Mouse (Mus musculus): ENCODE data around the gene Nr0b2. TPM values are rescaled to one million over a fixed set of nuclear protein-coding genes. Genes with fewer than 3 reads are reported as not detected.

Nr0b2 gene
- polyA plus RNA-seq, 1 experiment from 2014 or later, result 0.13 TPM

DNA sequence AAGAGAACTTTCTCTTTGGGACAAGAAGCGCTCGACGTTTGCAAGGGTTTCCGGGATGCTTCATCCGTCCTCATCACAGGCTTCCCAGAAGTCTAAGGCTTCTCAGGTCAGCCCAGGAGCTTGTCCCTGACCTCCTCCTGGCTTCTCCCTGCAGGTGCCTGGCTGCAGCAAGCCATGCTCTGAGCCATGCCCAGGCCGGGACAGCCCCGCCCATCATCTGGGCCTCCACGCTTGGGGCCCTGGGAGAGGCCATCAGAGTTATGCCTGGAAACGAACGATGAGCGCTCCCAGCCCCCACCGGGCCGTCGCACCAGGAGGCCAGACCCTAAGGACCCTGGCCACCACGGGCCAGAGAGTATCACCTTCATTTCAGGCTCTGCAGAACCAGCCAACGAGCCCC, 25.4 kb upstream of the Nr0b2 start:
- Histone ChIP-seq H3K36me3 (peaks cover 49% of the 10 kb centered on the region), H3K9ac (replicated peaks) (no peak overlapping the region), H3K4me3 (replicated peaks) (no peak overlapping the region), H3K4me1 (no peaks in the 10 kb centered on the region), H3K27ac (replicated peaks) (no peak overlapping the region), H3K27me3 (replicated peaks) (no peaks in the 10 kb centered on the region), H3K4me2 (no peak overlapping the region), H3K9me3 (replicated peaks) (no peaks in the 10 kb centered on the region)
- 78% methylated on average over 16 of the region's 16 CpGs for WGBS
- ATAC-seq (ENCODE audit: low FRiP score), result no peak

DNA sequence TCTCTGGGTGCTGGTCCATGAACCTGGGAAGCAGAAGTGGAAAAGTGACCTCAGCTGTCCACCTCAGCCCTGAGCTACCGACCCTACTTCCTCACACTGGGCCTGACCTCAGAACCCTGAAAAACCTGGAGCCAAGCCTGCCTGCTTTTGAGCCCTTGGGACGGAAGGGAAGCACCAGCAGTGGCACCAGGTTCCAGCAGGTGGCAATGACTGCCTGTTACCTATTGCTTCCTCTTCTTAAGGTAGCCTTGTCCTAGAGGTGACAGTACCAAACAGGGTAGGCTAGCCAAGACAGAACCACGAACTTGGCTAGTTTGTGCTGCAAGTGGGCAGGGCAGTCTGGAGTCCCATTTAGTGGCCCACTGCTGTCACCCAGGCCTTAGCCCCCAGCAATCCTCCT, 20.4 kb upstream of the Nr0b2 start:
- no peak overlapping the region for H3K4me2 ChIP-seq
- H3K4me3 ChIP-seq (replicated peaks), result no peak overlapping the region
- ATAC-seq (ENCODE audit: low FRiP score), result no peak
- H3K27ac ChIP-seq (replicated peaks), result no peak overlapping the region
- H3K36me3 ChIP-seq, result peaks cover 86% of the 10 kb centered on the region
- H3K27me3 ChIP-seq (replicated peaks), result no peaks in the 10 kb centered on the region
- H3K4me1 ChIP-seq, result no peaks in the 10 kb centered on the region
- 88% methylated on average over 3 of the region's 3 CpGs for WGBS
- H3K9ac ChIP-seq (replicated peaks), result no peak overlapping the region
- H3K9me3 ChIP-seq (replicated peaks), result no peaks in the 10 kb centered on the region

DNA sequence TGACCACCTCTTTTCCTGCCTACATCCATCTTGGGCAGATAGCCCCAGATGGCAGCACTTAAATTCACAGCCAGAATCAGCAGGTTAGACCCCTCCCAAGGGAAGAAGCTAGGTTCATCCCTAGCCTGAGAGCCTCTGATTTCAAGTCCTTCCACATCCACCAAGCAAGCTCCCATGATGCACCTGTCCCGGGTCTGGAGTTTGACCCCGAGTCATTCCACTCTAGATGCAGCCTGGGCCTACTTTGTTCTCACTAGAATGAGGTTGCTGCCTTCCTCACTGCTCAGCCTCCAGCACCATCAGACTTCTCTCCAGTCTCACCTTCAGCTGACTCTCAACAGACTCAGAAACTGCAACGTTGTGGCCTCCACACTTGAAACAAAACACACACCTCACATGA, 17.1 kb upstream of the Nr0b2 start:
- Histone ChIP-seq H3K4me3 (replicated peaks) (no peak overlapping the region), H3K9me3 (replicated peaks) (no peaks in the 10 kb centered on the region), H3K36me3 (peaks cover 77% of the 10 kb centered on the region), H3K4me1 (no peaks in the 10 kb centered on the region), H3K27me3 (replicated peaks) (no peaks in the 10 kb centered on the region), H3K4me2 (no peak overlapping the region), H3K9ac (replicated peaks) (no peak overlapping the region), H3K27ac (replicated peaks) (no peak overlapping the region)
- no peak for ATAC-seq (ENCODE audit: low FRiP score)
- WGBS, result 87% methylated on average over 3 of the region's 3 CpGs

DNA sequence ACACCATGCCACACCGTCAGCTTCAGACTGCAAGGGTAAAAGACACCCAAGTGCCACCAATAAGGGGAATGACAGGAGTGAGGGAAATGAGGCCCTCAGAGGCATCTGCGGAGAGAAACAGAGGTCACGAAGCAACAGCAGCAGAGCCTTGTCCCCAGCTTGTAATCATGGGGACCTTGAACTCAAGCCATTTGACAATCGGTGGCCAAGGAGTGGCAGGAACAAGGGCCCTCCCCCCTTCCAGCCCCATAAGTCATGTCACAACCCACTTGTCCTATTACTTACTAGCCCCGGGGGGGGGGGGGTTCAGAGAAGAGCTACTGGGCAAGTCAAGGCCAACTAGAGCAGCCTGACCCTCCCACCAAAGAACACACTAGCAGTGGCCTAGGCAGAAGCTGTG, 16.5 kb upstream of the Nr0b2 start:
- H3K36me3 ChIP-seq, result peaks cover 76% of the 10 kb centered on the region
- no peaks in the 10 kb centered on the region for H3K27me3 ChIP-seq (replicated peaks)
- H3K4me3 ChIP-seq (replicated peaks), result no peak overlapping the region
- no peak overlapping the region for H3K9ac ChIP-seq (replicated peaks)
- no peaks in the 10 kb centered on the region for H3K9me3 ChIP-seq (replicated peaks)
- H3K27ac ChIP-seq (replicated peaks), result no peak overlapping the region
- H3K4me2 ChIP-seq, result no peak overlapping the region
- 92% methylated on average over 5 of the region's 5 CpGs for WGBS
- no peaks in the 10 kb centered on the region for H3K4me1 ChIP-seq
- ATAC-seq (ENCODE audit: low FRiP score), result no peak

DNA sequence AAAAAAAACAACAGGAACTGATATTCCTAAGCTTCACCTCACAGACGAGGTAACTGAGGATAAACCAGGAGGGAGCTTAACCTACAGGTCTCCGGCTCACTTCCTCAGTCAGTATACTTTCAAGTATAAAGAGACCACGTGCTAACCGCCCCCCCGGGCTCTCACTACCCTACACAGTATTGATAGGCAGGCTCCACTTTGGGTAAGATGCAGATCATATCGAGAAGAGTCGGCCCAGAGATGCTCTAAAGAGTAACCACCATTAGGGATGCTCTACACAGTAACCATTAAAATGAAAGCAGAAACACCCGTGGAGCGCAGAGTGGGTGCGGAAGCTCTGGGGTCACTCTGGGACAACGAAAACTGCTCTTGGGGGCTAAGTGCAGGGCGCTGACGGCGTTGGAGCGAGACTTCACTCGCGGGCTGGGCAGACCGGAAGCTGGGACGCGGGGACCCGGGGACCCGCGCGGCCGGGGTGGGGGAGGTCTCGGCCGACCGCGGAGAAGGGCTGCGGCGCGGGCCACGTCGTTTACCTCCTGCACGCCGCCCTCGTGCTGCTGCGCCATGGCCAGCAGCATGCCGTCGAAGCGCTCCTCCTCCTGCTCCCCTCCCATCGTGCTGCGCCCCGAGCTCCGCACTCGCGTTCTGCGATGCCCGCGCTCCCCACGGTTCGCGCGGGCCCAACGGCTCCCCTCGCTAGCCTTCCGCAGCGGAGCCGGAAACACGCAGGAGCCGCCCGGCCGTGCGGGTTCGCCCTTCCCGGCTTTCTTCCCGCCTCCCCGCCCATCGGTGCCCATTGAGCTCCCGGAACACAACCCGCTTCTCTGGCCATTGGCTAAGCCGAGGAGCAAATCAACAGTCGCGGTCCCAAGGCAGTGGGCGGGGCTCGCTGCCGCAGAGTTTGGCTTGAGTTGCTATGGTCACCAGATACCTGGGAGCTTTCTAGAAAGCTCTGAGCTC, 7.6 kb upstream of the Nr0b2 start, which contains the start of gene Nudc:
Gene Nudc (minus strand): TSS at position 725 of the 960 bp plus-strand sequence.
- Histone ChIP-seq H3K36me3 (peaks cover 20% of the 10 kb centered on the region), H3K4me1 (peaks cover 24% of the 10 kb centered on the region), H3K9ac (replicated peaks) (peak within 1 kb of the TSS; percentile 74), H3K9me3 (replicated peaks) (no peaks in the 10 kb centered on the region), H3K4me2 (peak within 1 kb of the TSS; percentile 79), H3K27me3 (replicated peaks) (no peaks in the 10 kb centered on the region), H3K27ac (replicated peaks) (peak within 1 kb of the TSS; percentile 89), H3K4me3 (replicated peaks) (peak within 1 kb of the TSS; percentile 77)
- under 1% methylated on average over 67 of the region's 77 CpGs for WGBS
- peak; percentile 98 for ATAC-seq (ENCODE audit: low FRiP score)

DNA sequence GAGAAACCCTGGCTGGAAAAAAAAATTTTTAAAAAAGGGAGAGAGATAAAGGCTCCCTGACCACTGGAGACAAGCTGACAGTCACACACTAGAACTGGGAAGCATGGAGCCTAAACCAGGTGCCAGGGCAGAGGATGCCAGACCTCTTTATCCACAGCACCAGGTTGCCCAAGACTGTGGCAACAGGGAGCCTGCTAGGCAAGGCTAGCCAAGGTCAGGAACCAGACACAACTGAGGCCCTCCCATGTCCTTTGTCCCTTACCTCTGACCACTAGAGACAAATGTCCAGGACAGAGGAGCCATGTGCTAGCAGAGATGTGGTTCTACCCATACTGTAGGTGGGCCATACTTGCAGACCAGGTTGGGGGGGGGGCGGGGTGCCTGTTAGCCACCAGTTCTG, 1.1 kb upstream of the Nr0b2 start:
- Histone ChIP-seq H3K36me3 (no peaks in the 10 kb centered on the region), H3K4me1 (no peaks in the 10 kb centered on the region), H3K9me3 (replicated peaks) (no peaks in the 10 kb centered on the region), H3K27ac (replicated peaks) (no peak overlapping the region), H3K4me2 (no peak overlapping the region), H3K4me3 (replicated peaks) (no peak overlapping the region), H3K27me3 (replicated peaks) (no peaks in the 10 kb centered on the region), H3K9ac (replicated peaks) (no peak overlapping the region)
- ATAC-seq (ENCODE audit: low FRiP score), result no peak
- 90% methylated on average over 1 of the region's 1 CpGs for WGBS

DNA sequence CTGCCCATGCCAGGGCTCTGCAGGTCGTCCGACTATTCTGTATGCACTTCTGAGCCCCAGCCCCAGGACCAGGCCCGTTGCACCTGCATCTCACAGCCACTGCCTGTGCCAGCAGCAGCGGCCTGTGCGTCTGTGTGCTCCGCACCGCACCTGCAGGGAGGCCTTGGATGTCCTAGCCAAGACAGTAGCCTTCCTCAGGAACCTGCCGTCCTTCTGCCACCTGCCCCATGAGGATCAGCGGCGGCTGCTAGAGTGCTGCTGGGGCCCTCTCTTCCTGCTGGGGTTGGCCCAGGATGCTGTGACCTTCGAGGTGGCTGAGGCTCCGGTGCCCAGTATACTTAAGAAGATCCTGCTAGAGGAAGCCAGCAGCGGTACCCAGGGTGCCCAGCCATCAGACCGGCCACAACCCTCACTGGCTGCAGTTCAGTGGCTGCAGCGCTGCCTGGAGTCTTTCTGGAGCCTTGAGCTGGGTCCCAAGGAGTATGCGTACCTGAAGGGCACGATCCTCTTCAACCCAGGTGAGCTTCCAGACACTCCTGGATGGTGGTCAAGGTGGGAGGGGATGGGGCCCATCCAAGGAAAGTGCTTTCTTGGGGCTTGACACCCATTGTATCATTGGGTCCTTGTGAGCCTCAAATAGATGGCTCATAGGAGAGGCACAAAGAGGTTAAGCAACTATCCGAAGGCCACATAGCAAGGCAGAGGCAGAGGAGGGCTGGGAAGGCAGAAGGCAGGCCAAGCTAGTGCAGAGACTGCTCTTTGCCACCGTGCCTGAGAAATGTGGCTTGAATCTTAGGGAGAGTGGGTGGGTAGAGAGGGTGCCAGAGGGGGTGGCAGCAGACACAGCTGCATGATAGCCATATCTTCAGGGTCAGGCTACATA, 513 bp downstream of the Nr0b2 start:
- Histone ChIP-seq H3K9me3 (replicated peaks) (no peaks in the 10 kb centered on the region), H3K27ac (replicated peaks) (no peak overlapping the region), H3K4me2 (no peak overlapping the region), H3K27me3 (replicated peaks) (no peaks in the 10 kb centered on the region), H3K36me3 (no peaks in the 10 kb centered on the region), H3K4me3 (replicated peaks) (no peak overlapping the region), H3K4me1 (no peaks in the 10 kb centered on the region), H3K9ac (replicated peaks) (no peak overlapping the region)
- ATAC-seq (ENCODE audit: low FRiP score), result no peak
- WGBS, result 81% methylated on average over 19 of the region's 19 CpGs

DNA sequence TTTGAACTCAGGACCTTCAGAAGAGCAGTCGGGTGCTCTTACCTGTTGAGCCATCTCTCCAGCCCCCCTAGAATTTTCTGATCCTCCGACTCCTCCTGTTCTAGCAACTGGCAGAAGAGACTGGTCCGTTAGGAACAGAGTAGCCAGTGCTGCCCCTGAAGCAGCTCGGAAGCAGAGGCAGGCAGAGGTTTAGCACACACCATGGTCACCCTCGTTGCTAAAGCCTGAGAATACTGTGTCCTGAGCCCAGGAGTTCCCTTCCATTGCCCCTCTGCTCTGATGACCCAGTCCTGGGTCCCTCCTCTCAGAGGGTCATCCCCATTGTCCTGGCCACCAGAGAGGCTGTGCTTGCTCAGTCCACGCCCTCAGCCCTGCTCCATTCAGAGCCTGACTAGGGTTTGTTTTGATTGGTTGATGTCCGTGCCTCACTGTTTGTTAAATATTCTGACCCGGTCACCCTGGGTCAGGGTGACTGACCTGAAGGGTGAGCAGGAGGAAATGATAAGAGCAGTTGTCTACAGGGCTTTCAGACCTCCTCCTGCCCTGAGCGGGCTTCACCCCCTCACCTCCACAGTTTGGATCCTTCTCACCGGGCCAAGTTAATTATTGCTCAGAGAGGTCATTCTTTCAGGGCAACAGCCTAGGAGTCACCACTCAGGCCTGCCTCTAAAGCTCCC, 4.0 kb downstream of the Nr0b2 start:
- H3K9ac ChIP-seq (replicated peaks), result no peak overlapping the region
- no peaks in the 10 kb centered on the region for H3K36me3 ChIP-seq
- ATAC-seq (ENCODE audit: low FRiP score), result no peak
- H3K4me3 ChIP-seq (replicated peaks), result no peak overlapping the region
- 28% methylated on average over 10 of the region's 10 CpGs for WGBS
- no peak overlapping the region for H3K4me2 ChIP-seq
- H3K27me3 ChIP-seq (replicated peaks), result no peaks in the 10 kb centered on the region
- H3K9me3 ChIP-seq (replicated peaks), result no peaks in the 10 kb centered on the region
- no peaks in the 10 kb centered on the region for H3K4me1 ChIP-seq
- no peak overlapping the region for H3K27ac ChIP-seq (replicated peaks)

DNA sequence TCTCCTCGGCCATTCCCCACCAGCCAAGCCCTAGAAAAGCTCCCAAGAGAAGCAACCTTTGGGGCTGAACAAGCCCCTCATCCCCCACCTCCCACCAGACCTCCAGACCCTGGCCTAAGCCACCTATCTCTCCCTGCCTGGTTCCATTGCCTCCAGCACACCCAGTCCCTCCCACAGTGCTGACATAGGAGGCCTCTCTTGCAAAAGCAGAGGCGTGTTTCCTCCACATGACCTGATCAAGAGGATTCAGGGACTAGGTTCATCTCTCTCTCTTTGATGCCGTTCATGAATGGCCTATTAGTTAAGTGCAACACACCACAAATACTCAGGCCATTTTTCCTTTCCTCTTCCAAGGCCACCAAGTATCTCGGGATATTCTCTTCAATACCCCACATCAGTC, 6.7 kb downstream of the Nr0b2 start:
- Histone ChIP-seq H3K27me3 (replicated peaks) (no peaks in the 10 kb centered on the region), H3K9ac (replicated peaks) (no peak overlapping the region), H3K36me3 (no peaks in the 10 kb centered on the region), H3K4me1 (no peaks in the 10 kb centered on the region), H3K9me3 (replicated peaks) (no peaks in the 10 kb centered on the region), H3K4me2 (no peak overlapping the region), H3K4me3 (replicated peaks) (no peak overlapping the region), H3K27ac (replicated peaks) (no peak overlapping the region)
- ATAC-seq (ENCODE audit: low FRiP score), result no peak
- WGBS, result 87% methylated on average over 4 of the region's 4 CpGs

DNA sequence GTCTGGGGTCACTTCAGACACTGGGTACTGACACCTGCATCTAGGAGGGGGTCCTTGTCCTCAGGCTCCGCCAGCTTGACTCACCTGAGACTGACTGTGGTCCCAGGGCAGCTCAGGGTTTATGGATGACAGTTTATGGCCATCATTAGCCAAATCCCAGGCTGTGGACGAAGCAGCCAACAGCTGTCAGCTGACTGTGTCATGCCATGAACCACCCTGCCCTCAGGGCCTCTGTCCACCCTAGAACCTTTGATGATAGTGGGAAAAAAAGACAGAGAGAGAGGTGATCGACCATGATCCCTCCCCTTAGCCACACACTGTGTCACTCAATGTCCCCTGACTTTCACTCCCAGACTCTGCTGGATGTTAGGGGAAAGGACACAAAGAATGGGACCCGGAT, 8.4 kb downstream of the Nr0b2 start:
- Histone ChIP-seq H3K4me3 (replicated peaks) (no peak overlapping the region), H3K4me2 (no peak overlapping the region), H3K36me3 (no peaks in the 10 kb centered on the region), H3K27ac (replicated peaks) (no peak overlapping the region), H3K9me3 (replicated peaks) (no peaks in the 10 kb centered on the region), H3K4me1 (no peaks in the 10 kb centered on the region), H3K27me3 (replicated peaks) (no peaks in the 10 kb centered on the region), H3K9ac (replicated peaks) (no peak overlapping the region)
- 54% methylated on average over 4 of the region's 4 CpGs for WGBS
- ATAC-seq (ENCODE audit: low FRiP score), result no peak

DNA sequence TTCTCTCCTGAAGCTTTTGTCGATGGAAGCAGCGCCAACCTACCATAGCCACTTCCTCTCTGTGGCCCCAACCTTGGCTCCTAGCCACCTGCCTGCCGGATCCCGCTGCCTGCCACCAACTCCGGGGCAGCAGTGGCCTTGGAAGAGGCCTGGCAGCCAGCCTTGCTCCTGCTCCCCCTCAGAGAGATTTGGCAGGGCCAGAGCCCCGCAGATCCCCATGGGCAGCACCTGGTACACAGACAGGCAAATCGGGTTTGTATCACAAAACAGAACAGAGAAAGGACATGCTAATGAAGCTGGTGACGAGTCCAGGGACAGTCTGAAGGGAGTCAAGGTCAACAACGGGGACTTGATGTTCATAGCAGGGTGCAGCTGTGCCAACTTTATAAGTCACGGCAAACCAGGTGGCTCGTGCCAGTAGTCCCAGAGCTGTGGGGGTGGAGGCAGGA, 10.0 kb downstream of the Nr0b2 start:
- Histone ChIP-seq H3K36me3 (no peaks in the 10 kb centered on the region), H3K27me3 (replicated peaks) (no peaks in the 10 kb centered on the region), H3K27ac (replicated peaks) (no peak overlapping the region), H3K4me3 (replicated peaks) (no peak overlapping the region), H3K9ac (replicated peaks) (no peak overlapping the region), H3K4me1 (no peaks in the 10 kb centered on the region), H3K4me2 (no peak overlapping the region), H3K9me3 (replicated peaks) (no peaks in the 10 kb centered on the region)
- ATAC-seq (ENCODE audit: low FRiP score), result no peak
- 66% methylated on average over 11 of the region's 11 CpGs for WGBS
